Mouse (Mus musculus) left cerebral cortex, postnatal 36 days (tissue): ENCODE data around the gene Mfsd12. TPM values are rescaled to one million over a fixed set of nuclear protein-coding genes. Genes with fewer than 3 reads are reported as not detected.
A peak's percentile ranks its signal among the peaks of the same experiment; 100 is the strongest.

Source experiments
- DNase-seq, 2 experiments: peaks; one replicate each; pipeline ENCODE4 v3.0.0; 2021 to 2022; ENCODE audit warnings: low spot score in 2 of 2, mixed read lengths in 1 of 2
- intact Hi-C: fragments of 180-260 bp; cut with DNase I; formaldehyde crosslinking; loops from one replicate; pipeline ENCODE4 v1.15.1; 2025
- total RNA-seq, 2 experiments: library from RNA; stranded (reverse); gene quantifications; 2 replicates each; pipeline ENCODE4 v1.2.3; 2021

Mfsd12 gene
- 10 to 100 TPM; 39.6 to 40.9 TPM for total RNA-seq

GRCm38 (mm10) chr10:81356991-81357844, at the start of gene Mfsd12:
TSS of gene Mfsd12 (plus strand) at chr10:81357491.
- intact Hi-C loops: no loop called here
- peak; percentile 88 to 93 for DNase-seq

GRCm38 (mm10) chr10:81309571-81309970, 47.7 kb upstream of the Mfsd12 start:
- no peak for DNase-seq
- intact Hi-C loops: no loop called here

- intact Hi-C loops: no loop called here
- no peak for DNase-seq
These were observed 43.7 kb upstream of the Mfsd12 start for GRCm38 (mm10) chr10:81313581-81313980.

DNA sequence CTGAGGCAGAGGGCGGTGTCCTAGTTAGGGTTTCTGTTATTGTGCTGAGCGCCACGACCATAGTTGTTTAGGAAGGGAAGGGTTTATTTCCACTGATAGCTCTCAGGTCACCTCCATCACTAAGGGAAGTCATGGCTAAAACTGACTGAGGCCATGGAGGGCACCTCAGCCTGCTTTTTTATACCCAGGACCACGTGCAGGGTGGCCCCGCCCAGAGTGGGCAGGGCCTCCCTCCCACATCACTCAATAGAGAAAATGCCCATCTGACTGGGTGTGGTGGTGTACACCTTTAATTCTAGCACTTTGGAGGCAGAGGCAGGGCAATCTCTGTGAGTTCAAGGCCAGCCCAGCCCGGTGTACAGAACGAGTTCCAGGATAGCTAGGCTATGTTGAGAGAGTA, 43.1 kb upstream of the Mfsd12 start:
- DNase-seq: no peak
- intact Hi-C loops: no loop called here

GRCm38 (mm10) chr10:81315587-81315986, 41.7 kb upstream of the Mfsd12 start:
- DNase-seq: no peak
- intact Hi-C loops: no loop called here

- DNase-seq: no peak
- intact Hi-C loops: no loop called here
These were observed 40.8 kb upstream of the Mfsd12 start for GRCm38 (mm10) chr10:81316338-81317060.

DNA sequence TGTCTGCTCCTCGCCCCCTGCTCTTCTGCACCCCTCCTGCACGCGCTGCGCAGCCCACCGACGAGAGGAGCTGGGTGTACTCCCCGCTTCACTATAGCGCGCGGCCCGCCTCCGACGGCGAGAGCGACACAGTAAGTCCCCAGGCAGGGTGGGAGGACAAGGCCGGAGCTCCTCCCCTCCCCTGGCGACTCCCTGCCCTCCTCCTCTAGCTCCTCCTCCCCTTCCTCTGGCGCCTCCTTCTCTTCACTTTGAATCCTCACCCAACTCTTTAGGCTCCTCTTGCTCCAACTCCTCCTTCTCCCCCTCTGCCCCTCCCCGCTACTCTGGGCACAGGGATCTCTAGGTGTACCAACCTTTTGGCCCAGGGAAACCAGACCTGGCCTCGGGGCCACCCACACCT, 40.0 kb upstream of the Mfsd12 start:
- intact Hi-C loops: no loop called here

GRCm38 (mm10) chr10:81318589-81319329, 38.5 kb upstream of the Mfsd12 start:
- intact Hi-C loops: no loop called here
- DNase-seq: no peak

More for the DNA sequence above, 40.0 kb upstream of the Mfsd12 start:
- DNase-seq: no peak

DNA sequence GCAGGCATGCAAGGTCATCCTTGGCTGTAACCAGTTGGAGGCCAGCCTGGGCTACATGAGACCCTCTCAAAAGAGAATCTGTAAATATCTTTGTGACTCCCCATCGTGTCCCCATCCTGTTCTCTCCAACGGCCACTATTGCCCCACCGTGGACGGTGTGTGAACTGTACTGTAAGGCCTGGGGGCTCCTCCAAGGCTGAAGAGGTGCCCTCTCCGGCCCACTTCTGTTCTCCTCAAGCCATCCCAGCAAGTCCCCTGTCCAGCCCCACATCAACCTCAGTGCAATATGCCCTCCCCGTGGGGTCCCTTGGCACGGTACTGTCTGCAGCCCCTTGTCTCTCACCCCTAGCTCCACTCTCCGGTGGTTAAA, 38.0 kb upstream of the Mfsd12 start:
- DNase-seq: no peak
- intact Hi-C loops: no loop called here

- intact Hi-C loops: no loop called here
- DNase-seq: peak in 1 of 2 experiments; percentile 59
These were observed 37.3 kb upstream of the Mfsd12 start for GRCm38 (mm10) chr10:81319741-81320549.

GRCm38 (mm10) chr10:81320550-81321347, 36.5 kb upstream of the Mfsd12 start, which contains the start of gene Cactin:
TSS of gene Cactin (plus strand) at chr10:81321103.
- intact Hi-C loops: no loop called here
- peak; percentile 97 to 99 for DNase-seq

- no peak for DNase-seq
- intact Hi-C loops: no loop called here
These were observed 35.9 kb upstream of the Mfsd12 start for GRCm38 (mm10) chr10:81321436-81321835.

- intact Hi-C loops: no loop called here
These were observed 34.8 kb upstream of the Mfsd12 start for GRCm38 (mm10) chr10:81322444-81322843.

GRCm38 (mm10) chr10:81323141-81323775, 34.0 kb upstream of the Mfsd12 start:
- intact Hi-C loops: no loop called here
- DNase-seq: no peak

More at GRCm38 (mm10) chr10:81322444-81322843, 34.8 kb upstream of the Mfsd12 start:
- DNase-seq: no peak

DNA sequence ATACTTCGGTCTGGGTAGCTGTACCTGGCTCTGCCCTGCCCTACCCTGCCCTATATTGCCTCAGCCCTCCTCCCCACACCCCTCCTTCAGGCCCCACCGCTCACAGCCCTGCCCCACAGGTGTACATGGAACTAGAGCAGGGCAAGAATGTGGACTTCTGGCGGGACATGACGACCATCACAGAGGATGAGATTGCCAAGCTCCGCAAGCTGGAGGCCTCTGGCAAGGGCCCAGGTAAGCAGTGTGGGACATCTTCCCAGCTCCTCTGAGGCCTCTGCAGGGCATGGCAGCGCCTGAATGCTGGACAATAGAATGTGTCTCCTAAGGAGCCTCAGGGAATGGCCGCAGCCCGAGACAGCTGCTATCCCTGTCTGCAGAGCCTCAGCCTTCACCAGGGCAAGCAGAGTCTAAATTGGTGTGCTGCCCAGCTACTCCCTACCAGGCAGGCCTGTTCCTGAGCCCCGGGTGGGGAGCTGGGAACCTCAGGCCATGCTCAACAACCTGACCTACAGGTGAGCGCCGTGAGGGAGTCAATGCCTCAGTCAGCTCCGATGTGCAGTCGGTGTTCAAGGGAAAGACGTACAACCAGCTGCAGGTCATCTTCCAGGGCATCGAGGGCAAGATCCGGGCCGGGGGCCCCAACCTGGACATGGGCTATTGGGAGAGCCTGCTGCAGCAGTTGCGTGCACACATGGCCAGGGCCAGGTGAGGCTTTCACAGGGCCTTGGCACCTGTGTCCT, 33.3 kb upstream of the Mfsd12 start:
- intact Hi-C loops: no loop called here
- no peak for DNase-seq

DNA sequence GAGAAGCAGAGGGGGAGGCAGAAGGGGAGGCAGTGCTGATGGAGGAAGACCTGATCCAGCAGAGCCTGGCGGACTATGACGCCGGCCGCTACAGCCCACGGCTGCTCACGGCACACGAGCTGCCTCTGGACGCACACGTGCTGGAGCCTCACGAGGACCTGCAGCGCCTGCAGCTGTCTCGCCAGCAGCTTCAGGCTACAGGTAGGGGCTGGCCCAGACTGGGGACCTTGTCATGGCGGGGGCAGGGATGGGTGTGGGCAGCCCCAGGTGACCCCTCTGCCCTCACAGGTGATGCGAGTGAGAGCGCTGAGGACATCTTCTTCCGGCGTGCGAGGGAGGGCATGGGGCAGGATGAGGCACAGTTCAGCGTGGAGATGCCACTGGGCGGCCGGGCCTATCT, 32.1 kb upstream of the Mfsd12 start:
- intact Hi-C loops: no loop called here
- DNase-seq: no peak

- DNase-seq: no peak
- intact Hi-C loops: no loop called here
These were observed 31.5 kb upstream of the Mfsd12 start for GRCm38 (mm10) chr10:81325781-81326180.
